Mouse (Mus musculus) heart, postnatal 0 days (tissue): ENCODE results near the gene Sez6l2.

Source experiments
- CTCF ChIP-seq: IDR thresholded peaks from 2 replicates; pipeline ENCODE4 v1.5.1; 2016; ENCODE audit warnings: antibody characterized with exemption, control low read depth, low read depth
- EP300 ChIP-seq: IDR thresholded peaks from 2 replicates; pipeline ENCODE4 v1.6.1; 2016; ENCODE audit warnings: antibody characterized with exemption, low read depth

GRCm38 (mm10) chr7:126932652-126933051 lies 17.7 kb upstream of the Sez6l2 start:
- TF ChIP-seq CTCF (no peak), EP300 (no peak)
